Mouse (Mus musculus): ENCODE results near the gene Tsnaxip1.
"Not testable (repeated sequence)": the region's sequence is repeated elsewhere in the genome, so short reads cannot be mapped to it uniquely, and the experiment has no call there.

The Tsnaxip1 gene

DNA sequence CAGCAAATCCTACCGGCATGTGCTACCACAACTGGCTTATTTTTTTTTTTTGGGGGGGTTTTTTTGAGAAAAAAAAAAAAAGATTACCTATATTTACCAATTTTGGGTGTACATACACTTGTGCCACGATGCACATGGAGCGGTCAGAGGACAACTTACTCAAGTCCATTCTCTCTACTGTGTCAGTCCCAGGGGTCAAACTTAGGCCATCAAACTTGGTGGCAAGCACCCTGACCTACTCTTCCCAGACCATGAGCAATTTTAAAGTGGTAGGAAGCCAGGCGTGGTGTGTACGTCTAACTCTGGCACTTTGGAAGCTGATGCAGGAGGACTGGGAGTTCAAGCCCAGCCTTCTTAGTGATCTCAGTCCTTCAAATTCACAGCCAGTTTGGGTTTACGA lies 14.3 kb upstream of the Tsnaxip1 start:
- no peak for DNase-seq (ENCODE audit: low read depth, low spot score)

DNA sequence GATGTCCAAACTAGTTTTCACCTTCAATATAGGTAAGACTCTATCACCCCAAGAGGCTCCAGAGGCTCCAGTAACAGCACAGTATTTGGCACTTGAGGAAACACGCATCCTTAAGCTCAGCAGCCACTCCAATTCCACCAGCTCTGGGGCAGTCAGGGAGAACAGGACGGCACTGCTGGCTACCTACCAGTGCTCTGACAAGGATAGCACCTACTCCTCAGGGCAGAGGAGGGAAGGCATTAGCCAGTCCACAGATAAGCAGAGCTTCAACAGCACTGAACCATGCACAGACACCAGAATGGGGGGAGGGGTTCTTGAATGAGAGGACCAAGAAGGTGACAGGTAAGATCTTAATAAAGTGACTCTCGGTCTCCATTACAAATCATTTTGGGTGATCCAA lies 7.9 kb upstream of the Tsnaxip1 start:
- DNase-seq (ENCODE audit: low read depth, low spot score) = no peak

DNA sequence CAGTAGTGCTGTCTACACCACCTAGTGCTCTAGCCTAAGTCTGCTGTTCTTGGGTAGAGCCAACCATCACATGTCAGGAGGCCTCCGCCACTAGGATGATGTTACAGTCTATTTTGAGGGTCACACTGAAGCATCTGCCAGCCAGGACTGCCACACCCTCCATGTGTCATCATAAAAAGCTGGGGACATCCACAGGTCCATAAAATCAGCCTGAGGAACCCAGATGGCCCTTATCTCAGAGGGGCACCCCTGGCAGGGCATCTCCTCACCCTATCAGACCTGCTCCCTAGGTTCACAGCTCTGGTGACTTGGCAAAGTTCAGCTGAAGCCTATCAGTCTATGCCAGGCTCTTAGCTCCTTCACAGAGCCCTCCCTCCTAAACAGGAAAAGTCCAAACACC lies 6.6 kb upstream of the Tsnaxip1 start:
- no peak for DNase-seq (ENCODE audit: low read depth, low spot score)

DNA sequence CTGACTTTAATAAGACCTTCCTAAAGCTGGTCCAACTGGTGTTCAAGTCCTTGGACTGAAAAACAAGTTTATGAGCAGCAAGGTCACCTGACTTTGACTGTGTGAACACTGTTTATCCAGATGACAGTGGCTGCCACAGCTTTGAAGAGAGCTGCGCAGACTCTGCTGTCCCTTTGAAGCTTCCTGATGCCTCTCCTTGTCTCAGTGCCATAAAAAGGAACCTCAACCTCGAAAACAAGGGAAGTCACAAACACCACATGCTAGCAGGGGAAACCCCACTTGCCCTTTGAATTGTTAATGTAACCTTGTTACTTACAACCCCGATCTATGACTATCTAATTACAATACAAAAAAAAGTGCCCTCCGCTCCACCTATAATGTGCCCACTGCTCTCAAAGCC lies 2.0 kb upstream of the Tsnaxip1 start:
- DNase-seq (ENCODE audit: low read depth, low spot score) = peak; percentile 41

- DNase-seq (ENCODE audit: low read depth, low spot score) = peak; percentile 22
Observed at GRCm38 (mm10) chr8:105826379-105826778, 1.2 kb upstream of the Tsnaxip1 start.

DNA sequence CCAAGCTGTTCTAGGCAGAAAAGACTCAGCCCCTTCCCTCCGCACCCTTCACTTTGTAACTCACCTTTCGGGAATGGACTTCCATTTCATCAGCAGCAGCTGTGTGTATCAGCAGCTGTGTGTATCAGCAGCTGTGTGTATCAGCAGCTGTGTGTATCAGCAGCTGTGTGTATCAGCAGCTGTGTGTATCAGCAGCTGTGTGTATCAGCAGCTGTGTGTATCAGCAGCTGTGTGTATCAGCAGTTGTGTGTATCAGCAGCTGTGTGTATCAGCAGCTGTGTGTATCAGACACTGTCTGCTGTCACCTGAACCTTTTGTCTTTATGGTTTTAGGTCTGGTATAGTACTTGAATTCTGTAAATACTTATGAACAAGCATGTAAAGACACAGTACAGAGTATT lies 6.2 kb downstream of the Tsnaxip1 start:
- not testable (repeated sequence) for DNase-seq (ENCODE audit: low read depth, low spot score)

DNA sequence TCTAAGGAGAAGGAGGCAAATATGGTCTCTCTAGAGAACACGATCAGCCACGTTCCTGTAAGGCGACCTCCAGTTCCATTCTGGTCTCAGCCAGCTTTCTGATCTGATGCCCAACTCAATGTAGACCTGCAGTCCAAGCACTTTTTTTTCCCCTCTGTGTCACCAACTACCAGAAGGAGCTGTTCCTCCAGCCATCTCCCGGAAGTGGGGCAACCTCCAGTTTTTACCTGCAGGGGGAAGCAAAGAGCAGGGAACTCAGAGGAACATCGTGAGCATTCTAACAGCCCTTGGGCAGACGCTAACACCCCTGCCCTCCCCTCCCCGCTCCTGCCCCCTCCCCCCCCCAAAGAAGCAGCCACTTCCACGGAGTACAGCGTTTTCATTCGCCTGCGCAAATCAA lies 7.8 kb downstream of the Tsnaxip1 start:
- DNase-seq (ENCODE audit: low read depth, low spot score) = peak; percentile 90

DNA sequence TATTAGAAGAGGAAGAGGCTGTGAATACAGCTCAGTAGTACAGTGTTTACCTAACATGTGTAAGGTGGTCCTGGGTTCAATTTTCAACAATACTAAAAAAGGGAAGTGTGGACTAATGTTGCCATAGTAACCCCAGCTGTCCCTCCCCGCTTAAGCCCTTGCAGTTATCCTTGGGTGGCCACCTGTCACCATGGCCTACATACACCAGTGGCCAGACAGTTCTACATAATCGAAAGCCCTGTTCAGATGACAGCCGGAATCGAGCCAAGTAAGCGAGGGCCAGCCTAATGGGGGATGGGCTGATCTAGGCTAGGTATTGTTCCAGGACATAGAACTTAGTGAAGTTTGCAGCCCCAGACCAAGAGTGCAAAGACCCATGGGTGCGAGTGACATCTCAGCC lies 9.5 kb downstream of the Tsnaxip1 start:
- no peak for DNase-seq (ENCODE audit: low read depth, low spot score)

DNA sequence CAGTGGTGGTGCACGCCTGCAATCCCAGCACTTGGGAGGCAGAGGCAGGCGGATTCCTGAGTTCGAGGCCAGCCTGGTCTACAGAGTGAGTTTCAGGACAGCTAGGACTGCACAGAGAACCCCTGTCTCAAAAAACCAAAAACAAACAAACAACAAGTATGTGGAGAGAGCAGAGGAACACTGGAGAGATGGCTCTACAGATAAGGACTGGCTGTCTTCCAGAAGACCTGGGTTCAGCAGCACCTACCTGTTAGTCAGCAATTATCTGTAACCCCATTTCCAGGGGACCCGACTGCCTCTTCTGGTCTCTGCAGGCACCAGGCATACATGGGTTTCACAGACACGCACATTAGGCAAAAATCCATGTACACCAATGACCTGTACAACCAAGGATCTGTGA lies 11.7 kb downstream of the Tsnaxip1 start:
- no peak for DNase-seq (ENCODE audit: low read depth, low spot score)

GRCm38 (mm10) chr8:105846678-105847077 lies 19.1 kb downstream of the Tsnaxip1 start:
- no peak for DNase-seq (ENCODE audit: low read depth, low spot score)

GRCm38 (mm10) chr8:105850014-105850413 lies 22.5 kb downstream of the Tsnaxip1 start:
- no peak for DNase-seq (ENCODE audit: low read depth, low spot score)

DNA sequence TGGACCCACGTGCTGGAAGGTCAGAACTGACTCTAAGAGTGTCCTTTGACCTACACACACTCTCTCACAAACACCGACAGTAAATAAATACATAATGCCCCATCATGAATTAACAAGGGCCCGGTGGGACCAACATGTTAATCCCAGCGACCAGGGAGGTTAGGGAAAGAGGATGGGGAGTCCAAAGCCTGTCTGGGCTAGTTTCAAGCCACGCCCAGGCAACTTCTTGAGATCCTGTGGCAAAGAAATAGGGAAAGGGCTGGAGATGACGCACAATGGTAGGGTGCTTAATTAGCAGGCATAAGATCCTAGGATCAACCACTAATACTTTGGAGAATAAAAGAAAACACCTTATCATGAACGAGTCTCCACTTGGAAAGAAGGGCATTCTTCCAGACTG lies 23.1 kb downstream of the Tsnaxip1 start:
- DNase-seq (ENCODE audit: low read depth, low spot score) = no peak

DNA sequence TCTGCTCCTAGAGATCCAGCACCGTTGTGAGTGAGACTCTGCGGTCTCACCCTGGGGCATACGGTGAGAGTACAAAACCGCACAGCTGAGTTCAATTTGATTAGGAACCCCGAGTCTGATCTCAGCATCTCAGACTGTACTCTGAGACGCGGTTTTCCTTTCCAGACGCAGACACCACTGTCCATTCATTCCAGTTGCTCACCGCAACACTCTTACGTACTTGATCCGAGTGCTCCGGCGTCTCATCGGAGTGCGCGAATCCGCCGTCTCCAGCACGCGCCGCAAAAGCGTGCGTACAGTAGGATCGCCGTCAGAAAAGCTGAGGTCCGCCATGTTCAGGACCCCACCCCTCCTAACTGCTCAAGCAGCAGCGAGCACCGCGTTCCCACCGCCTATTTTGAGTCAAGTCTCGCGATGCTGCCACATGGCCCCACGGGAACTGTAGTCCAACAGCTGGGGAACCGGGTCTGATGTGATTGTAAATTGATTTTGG lies 24.2 kb downstream of the Tsnaxip1 start:
- DNase-seq (ENCODE audit: low read depth, low spot score) = peak; percentile 93

- DNase-seq (ENCODE audit: low read depth, low spot score) = no peak
Observed at GRCm38 (mm10) chr8:105852146-105852729, 24.7 kb downstream of the Tsnaxip1 start.

DNA sequence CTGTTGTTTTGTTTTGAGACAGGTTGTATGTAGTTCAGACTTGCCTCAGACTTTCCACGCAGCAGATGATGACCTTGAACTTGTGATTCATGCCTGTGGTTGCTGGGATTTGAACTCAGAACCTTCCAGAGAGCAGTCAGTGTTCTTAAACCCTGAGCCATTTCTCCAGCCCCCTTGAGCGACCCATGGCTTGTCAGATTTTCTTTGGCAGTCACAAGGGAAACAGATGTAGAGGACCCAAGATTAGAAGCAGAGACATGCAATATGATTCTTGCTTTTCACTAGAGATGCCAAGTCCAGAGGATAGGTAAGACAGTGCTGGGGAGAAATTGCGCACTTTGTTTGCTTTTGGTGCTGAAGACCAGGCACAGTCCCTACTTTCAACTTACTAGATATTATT lies 25.6 kb downstream of the Tsnaxip1 start, which contains the start of gene Cenpt:
TSS of gene Cenpt (minus strand) at position 101 of the 400 bp plus-strand sequence.
- no peak for DNase-seq (ENCODE audit: low read depth, low spot score)

- no peak for DNase-seq (ENCODE audit: low read depth, low spot score)
Observed at GRCm38 (mm10) chr8:105854303-105854702, 26.8 kb downstream of the Tsnaxip1 start.

DNA sequence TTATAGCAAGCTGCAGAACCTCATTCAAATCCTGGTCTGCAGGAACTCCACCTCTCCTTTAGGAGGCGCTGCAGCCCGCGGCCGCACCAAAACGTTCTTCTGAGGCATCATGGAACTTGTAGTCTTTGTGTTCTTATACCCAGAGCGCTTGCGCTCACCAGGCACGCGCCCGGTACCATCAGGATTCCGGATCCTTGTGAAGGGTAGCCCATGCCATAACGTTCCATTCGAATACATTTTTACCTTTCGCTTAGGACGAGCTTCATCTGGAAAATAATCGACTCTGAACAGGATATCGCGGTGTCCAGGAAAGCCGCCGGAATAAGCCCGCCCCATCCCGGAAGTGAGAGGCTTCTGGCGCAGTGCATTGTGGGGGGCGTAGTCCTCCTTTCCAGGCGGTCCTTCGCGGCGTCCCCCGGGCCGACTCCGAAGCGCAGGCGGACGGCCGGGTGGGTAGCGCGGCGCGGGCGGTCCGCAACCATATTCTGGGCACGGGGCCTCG lies 27.2 kb downstream of the Tsnaxip1 start, which contains the start of gene Thap11:
TSS of gene Thap11 (plus strand) at position 418 of the 502 bp plus-strand sequence.
- DNase-seq (ENCODE audit: low read depth, low spot score) = peak; percentile 93

DNA sequence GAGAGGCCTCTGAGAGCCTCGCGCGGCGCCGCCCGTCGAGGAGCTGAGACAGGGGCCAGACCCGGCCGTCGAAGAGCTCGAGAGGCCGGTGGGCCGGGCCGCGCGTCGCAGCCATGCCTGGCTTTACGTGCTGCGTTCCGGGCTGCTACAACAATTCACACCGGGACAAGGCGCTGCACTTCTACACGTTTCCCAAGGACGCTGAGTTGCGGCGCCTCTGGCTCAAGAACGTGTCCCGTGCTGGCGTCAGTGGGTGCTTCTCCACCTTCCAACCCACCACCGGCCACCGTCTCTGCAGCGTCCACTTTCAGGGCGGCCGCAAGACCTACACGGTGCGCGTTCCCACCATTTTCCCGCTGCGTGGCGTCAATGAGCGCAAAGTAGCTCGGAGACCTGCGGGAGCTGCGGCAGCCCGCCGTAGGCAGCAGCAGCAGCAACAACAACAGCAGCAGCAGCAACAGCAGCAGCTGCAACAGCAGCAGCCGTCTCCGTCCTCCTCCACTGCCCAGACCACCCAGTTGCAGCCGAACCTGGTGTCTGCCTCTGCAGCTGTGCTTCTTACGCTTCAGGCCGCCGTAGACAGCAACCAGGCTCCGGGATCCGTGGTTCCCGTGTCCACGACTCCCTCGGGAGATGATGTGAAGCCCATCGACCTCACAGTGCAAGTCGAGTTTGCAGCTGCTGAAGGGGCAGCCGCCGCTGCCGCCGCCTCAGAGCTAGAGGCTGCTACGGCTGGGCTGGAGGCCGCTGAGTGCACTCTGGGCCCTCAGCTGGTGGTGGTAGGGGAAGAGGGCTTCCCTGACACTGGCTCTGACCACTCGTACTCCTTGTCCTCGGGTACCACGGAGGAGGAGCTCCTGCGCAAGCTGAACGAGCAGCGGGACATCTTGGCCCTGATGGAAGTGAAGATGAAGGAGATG lies 28.0 kb downstream of the Tsnaxip1 start:
- DNase-seq (ENCODE audit: low read depth, low spot score) = no peak

- DNase-seq (ENCODE audit: low read depth, low spot score) = no peak
Observed at GRCm38 (mm10) chr8:105856168-105856835, 28.8 kb downstream of the Tsnaxip1 start.

DNA sequence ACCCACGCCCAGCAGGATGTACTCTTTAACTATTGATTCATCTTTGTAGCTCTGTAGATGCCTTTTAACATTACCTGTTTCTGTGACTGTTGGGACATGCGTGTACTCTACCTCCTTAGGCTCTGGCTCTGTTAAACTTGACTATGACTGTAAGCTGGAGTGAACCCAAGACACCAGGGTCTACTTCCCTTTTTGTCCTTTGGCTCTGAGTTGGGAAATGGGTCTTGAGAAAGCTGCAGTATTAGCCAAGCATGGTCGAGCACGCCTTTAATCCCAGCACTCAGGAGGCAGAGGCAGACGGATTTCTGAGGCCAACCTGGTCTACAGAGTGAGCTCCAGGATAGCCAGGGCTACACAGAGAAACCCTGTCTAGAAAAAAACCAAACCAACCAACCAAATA lies 31.0 kb downstream of the Tsnaxip1 start:
- DNase-seq (ENCODE audit: low read depth, low spot score) = no peak

DNA sequence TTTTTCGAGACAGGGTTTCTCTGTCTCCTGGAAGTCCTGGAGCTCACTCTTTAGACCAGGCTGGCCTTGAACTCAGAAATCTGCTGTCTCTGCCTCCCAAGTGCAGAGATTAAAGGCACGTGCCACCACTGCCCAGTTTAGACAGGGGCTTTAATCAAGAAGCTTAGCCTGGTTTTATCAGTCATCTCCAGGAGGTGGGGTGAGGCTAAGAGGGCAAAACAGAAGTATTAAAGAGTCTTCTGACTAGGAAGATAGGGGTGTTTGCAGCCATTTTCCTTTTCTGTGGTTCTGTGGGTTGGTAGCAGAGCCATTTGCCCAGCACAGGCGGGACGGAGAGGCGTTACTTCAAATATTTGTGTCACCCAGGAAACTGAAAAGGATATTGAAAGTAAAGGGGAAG lies 31.8 kb downstream of the Tsnaxip1 start:
- DNase-seq (ENCODE audit: low read depth, low spot score) = no peak

Data from CD4-positive, CD25-positive, alpha-beta regulatory T cell, adult 2 months (primary cell).